Mouse (Mus musculus) brain, embryonic 14.5 days (tissue): ENCODE results near the gene Sec23b.
"Not testable (repeated sequence)": the region's sequence is repeated elsewhere in the genome, so short reads cannot be mapped to it uniquely, and the experiment has no call there.

Experiments
- CTCF ChIP-seq: fragments of 200-500 bp; IDR thresholded peaks from 2 replicates; pipeline ENCODE4 v1.5.1; 2012; ENCODE audit warnings: inconsistent platforms, mild to moderate bottlenecking, moderate library complexity, borderline replicate concordance; ENCODE audit not compliant: insufficient read depth, insufficient read length; ENCODE audit errors: extremely low read depth
- POLR2A ChIP-seq: fragments of 200-500 bp; IDR thresholded peaks from 2 replicates; pipeline ENCODE4 v1.6.1; 2012; ENCODE audit warnings: mild to moderate bottlenecking, inconsistent platforms, borderline replicate concordance; ENCODE audit not compliant: poor library complexity, insufficient read depth, insufficient read length, severe bottlenecking; ENCODE audit errors: extremely low read depth

GRCm38 (mm10) chr2:144593036-144593435, 37.0 kb downstream of the Sec23b start:
- not testable (repeated sequence) for TF ChIP-seq POLR2A, CTCF
